Mouse (Mus musculus) kidney, embryonic 16.5 days (tissue): ENCODE results near the gene Krt80. TPM values are rescaled to one million over a fixed set of nuclear protein-coding genes. Genes with fewer than 3 reads are reported as not detected.

Experiments used
- ATAC-seq: fragments of 200-750 bp; cut with Nextera tagmentation; 2 replicates; pipeline ENCODE4 v1.8.0; 2017; ENCODE audit warnings: moderate TSS enrichment; ENCODE audit not compliant: low FRiP score, low TSS enrichment
- H3K27ac ChIP-seq: fragments of 300-500 bp; sonication (generic); 2 replicates; pipeline ENCODE4 v1.5.1; 2014; ENCODE audit warnings: low read length
- H3K27me3 ChIP-seq: fragments of 300-500 bp; sonication (generic); 2 replicates; pipeline ENCODE4 v1.6.1; 2014; ENCODE audit warnings: low read length, control low read depth, mixed read lengths; ENCODE audit not compliant: insufficient read depth
- H3K36me3 ChIP-seq: fragments of 300-500 bp; sonication (generic); 2 replicates; pipeline ENCODE4 v1.6.1; 2014; ENCODE audit warnings: low read length, control low read depth, mixed read lengths; ENCODE audit not compliant: insufficient read depth
- H3K4me1 ChIP-seq: fragments of 300-500 bp; sonication (generic); 2 replicates; pipeline ENCODE4 v1.6.1; 2014; ENCODE audit warnings: low read length, control low read depth, mixed read lengths; ENCODE audit not compliant: insufficient read depth
- H3K4me2 ChIP-seq: fragments of 300-500 bp; sonication (generic); replicated peaks from 2 replicates; pipeline ENCODE4 v1.6.1; 2014; ENCODE audit warnings: low read depth, low read length
- H3K4me3 ChIP-seq: fragments of 300-500 bp; sonication (generic); 2 replicates; pipeline ENCODE4 v1.5.1; 2014; ENCODE audit warnings: mild to moderate bottlenecking, low read length
- H3K9ac ChIP-seq: fragments of 300-500 bp; sonication (generic); replicated peaks from 2 replicates; pipeline ENCODE4 v1.6.1; 2014; ENCODE audit warnings: low read length
- H3K9me3 ChIP-seq: fragments of 300-500 bp; sonication (generic); 2 replicates; pipeline ENCODE4 v1.6.1; 2016; ENCODE audit warnings: low read length, control low read depth
- WGBS: fragments of 180-500 bp; shearing (Covaris S2); extraction: QIAGEN DNeasy Blood & Tissue Kit; methylation state at CpG from one replicate; pipeline ENCODE4 v1.1.7; 2014; 5-methylcytosine and 5-hydroxymethylcytosine counted together
- microRNA counts: library from miRNA; unstranded; fragments of <30 nt; microRNA quantifications from one replicate; lab custom pipeline; 2016
- microRNA-seq: library from miRNA; unstranded; fragments of <30 nt; microRNA quantifications from one replicate; pipeline ENCODE4, GENCODE M21; 2016
- polyA plus RNA-seq: library from polyadenylated mRNA; unstranded; fragments of >200 nt; fragmentation: Nextera tagmentation; extraction: Ambion mirVana; gene quantifications from 2 replicates; pipeline ENCODE4 v1.2.1, GENCODE M21; 2015

The Krt80 gene
- polyA plus RNA-seq, 1 experiment from 2014 or later: 1.7 TPM

DNA sequence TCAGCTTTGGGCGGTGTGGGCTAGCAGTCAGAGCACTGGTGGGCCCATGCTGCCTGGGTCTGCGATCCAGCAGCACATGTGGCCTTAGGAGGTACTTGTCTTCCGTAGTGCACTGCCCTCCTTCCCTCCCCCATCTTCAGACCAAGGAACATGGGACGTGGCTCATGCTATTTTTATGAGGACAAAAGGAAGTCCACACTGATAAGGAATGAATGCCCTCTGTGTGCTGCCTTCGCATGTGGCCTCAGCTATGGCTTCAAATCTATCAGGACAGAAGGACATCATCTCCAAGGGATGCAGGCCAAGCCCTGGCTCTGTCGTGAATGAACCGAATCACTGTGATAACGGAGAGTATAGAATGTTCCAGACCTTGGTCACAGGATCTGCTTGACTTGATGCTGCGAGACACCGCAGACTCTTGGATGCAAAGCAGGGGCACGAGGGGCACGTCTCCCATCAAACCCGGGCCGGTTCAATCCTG, 70.4 kb downstream of the Krt80 start:
- Histone ChIP-seq H3K27ac (no peak overlapping the region), H3K36me3 (0 out of 2 replicates have a peak, but pooled peaks cover 2% of the 10 kb centered on the region), H3K4me1 (peaks cover 25% of the 10 kb centered on the region), H3K4me2 (no peak overlapping the region), H3K9ac (no peak overlapping the region), H3K9me3 (no peaks in the 10 kb centered on the region), H3K4me3 (no peak overlapping the region), H3K27me3 (no peaks in the 10 kb centered on the region)
- no peak for ATAC-seq
- WGBS: 76% methylated on average over 14 of the region's 14 CpGs

- peak overlapping the region; percentile 8; the same call in 1 of the 2 replicates for H3K4me2 ChIP-seq
- H3K9ac ChIP-seq: no peak overlapping the region; the same call in 1 of the 2 replicates
- H3K9me3 ChIP-seq: no peaks in the 10 kb centered on the region
- no peaks in the 10 kb centered on the region for H3K27me3 ChIP-seq
- WGBS: 19% methylated on average over 7 of the region's 7 CpGs
- H3K27ac ChIP-seq: no peak overlapping the region
- 0 out of 2 replicates have a peak, but pooled peaks cover 2% of the 10 kb centered on the region for H3K36me3 ChIP-seq
- ATAC-seq: no peak
- no peak overlapping the region for H3K4me3 ChIP-seq
- peaks cover 30% of the 10 kb centered on the region for H3K4me1 ChIP-seq
Measured at GRCm38 (mm10) chr15:101298550-101298949, 71.4 kb downstream of the Krt80 start.

DNA sequence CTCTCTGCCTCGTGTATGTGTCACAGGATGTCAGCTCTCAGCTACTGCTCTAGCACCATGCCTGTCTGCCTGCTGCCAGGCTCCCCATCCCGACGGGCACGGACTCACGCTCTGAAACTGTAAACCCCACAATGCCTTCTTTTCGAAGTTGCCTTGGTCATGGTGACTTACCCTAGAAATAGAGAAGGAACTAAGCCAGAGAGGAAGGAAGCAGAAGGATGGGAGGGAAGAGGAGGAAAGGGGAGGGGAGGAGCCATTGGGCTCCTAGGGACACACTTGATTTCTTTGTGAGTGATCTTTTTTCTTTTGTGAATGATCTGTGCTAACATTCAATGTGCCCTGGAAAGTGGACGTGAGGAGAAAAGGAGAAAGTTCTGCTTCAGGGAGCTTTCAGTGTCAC, 72.0 kb downstream of the Krt80 start:
- Histone ChIP-seq H3K27ac (no peak overlapping the region), H3K36me3 (0 out of 2 replicates have a peak, but pooled peaks cover 2% of the 10 kb centered on the region), H3K4me1 (peaks cover 35% of the 10 kb centered on the region), H3K4me2 (peak overlapping the region; percentile 8; the same call in 1 of the 2 replicates), H3K9ac (no peak overlapping the region), H3K4me3 (no peak overlapping the region), H3K9me3 (no peaks in the 10 kb centered on the region), H3K27me3 (no peaks in the 10 kb centered on the region)
- WGBS: 30% methylated on average over 7 of the region's 7 CpGs
- no peak for ATAC-seq

MicroRNA genes within 50 kb of the gene (microRNA counts, 519-probe panel; counts per million panel counts)
- microRNA mmu-miR-1941-3p (lab: Ali Mortazavi, UCI) (2,462 counts per million, percentile 60 among the panel's probes with 10 or more counts), microRNA mmu-miR-1941-5p (lab: Ali Mortazavi, UCI) (104 counts per million, percentile 35 among the panel's probes with 10 or more counts)

Small RNA genes lying within 50 kb of the gene (microRNA-seq; reads per million reads assigned to microRNA genes)
- 1.4 reads per million for gene Mir1941

Other genes with a start within 250 kb of the Krt80 start
- 20.6 and 24.4 TPM in 2 replicates for gene Acvrl1, start 241.6 kb downstream of the Krt80 start, polyA plus RNA-seq
- gene Acvr1b, start 196.1 kb downstream of the Krt80 start, polyA plus RNA-seq: 7.4 and 8.8 TPM in 2 replicates
- gene Grasp, start 146.0 kb downstream of the Krt80 start, polyA plus RNA-seq: 3.2 and 3.4 TPM in 2 replicates
- gene Nr4a1, start 115.9 kb downstream of the Krt80 start, polyA plus RNA-seq: 10.8 and 11.9 TPM in 2 replicates
- gene Atg101, start 85.9 kb downstream of the Krt80 start, polyA plus RNA-seq: 78.2 and 87.0 TPM in 2 replicates
- gene 6030408B16Rik, start 77.0 kb downstream of the Krt80 start, polyA plus RNA-seq: 23.2 and 23.9 TPM in 2 replicates
- gene Krt7, start 40.9 kb upstream of the Krt80 start, polyA plus RNA-seq: 94.8 and 99.9 TPM in 2 replicates
- 0.06 TPM in 1 of 2 replicates, not detected in the other for gene Krt87, start 68.6 kb upstream of the Krt80 start, polyA plus RNA-seq
- gene Krt88, start 77.6 kb upstream of the Krt80 start, polyA plus RNA-seq: not detected in 2 replicates
- gene Krt81, start 93.6 kb upstream of the Krt80 start, polyA plus RNA-seq: not detected in 2 replicates
- not detected in 2 replicates for gene Krt86, start 103.3 kb upstream of the Krt80 start, polyA plus RNA-seq
- not detected in 2 replicates for gene Krt83, start 121.3 kb upstream of the Krt80 start, polyA plus RNA-seq
- gene Gm49425, start 147.1 kb upstream of the Krt80 start, polyA plus RNA-seq: not detected in 2 replicates
- gene Krt84, start 162.7 kb upstream of the Krt80 start, polyA plus RNA-seq: not detected in 2 replicates
- not detected in 2 replicates for gene Krt82, start 180.5 kb upstream of the Krt80 start, polyA plus RNA-seq
- 0.10 and 0.15 TPM in 2 replicates for gene Krt90, start 192.8 kb upstream of the Krt80 start, polyA plus RNA-seq
- 0.27 and 0.32 TPM in 2 replicates for gene Krt75, start 203.7 kb upstream of the Krt80 start, polyA plus RNA-seq